Mouse (Mus musculus) cerebellum, postnatal 10 days (tissue): Measurements from ENCODE around the gene Ebi3.

Experiments used
- DNase-seq, 2 experiments: peaks; one replicate each; pipeline ENCODE4 v3.0.0; 2021; ENCODE audit warnings: mixed read lengths in 2 of 2

Gene Ebi3

DNA sequence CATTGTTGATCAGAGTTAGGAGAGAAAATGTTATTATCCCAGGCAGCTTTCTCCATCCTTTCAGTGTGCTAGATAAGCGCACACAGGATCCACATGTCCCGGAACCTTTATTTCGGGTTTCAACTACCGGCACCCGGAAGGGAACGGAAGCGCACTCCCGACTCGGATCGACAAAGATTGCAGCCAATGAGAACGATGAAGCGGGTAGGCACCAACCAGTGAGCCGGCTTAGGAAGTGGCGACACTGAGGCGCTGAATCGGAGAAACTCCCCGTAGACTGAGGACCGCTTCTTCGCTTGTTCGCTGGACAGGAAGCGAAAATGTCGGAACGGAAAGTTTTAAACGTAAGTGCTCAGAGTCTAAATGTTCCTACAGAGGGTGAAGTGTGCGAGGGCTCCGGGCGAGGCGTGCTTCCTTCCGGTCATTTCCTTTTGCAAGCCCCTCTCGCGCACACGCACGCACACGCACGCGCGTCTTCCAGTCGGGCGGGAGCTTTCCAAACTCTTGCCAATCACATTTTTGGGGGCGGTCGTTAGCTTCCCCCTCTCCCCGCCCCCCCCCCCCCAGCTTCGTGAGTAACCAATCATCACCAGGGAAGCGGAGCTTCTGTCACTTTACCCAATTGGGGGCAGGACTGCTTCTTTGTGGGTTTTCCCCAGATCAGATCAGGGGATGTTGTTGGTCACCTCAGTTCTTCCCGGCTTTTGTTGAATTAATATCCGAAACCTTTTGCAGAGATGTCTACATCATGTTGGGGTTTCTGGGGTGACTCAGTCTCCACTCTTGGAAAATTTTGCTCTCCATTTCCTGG, 6.7 kb downstream of the Ebi3 start, which contains the start of gene Yju2:
TSS of gene Yju2 (plus strand) at position 182 of the 811 bp plus-strand sequence.
- peak; percentile 94 to 95 for DNase-seq

DNA sequence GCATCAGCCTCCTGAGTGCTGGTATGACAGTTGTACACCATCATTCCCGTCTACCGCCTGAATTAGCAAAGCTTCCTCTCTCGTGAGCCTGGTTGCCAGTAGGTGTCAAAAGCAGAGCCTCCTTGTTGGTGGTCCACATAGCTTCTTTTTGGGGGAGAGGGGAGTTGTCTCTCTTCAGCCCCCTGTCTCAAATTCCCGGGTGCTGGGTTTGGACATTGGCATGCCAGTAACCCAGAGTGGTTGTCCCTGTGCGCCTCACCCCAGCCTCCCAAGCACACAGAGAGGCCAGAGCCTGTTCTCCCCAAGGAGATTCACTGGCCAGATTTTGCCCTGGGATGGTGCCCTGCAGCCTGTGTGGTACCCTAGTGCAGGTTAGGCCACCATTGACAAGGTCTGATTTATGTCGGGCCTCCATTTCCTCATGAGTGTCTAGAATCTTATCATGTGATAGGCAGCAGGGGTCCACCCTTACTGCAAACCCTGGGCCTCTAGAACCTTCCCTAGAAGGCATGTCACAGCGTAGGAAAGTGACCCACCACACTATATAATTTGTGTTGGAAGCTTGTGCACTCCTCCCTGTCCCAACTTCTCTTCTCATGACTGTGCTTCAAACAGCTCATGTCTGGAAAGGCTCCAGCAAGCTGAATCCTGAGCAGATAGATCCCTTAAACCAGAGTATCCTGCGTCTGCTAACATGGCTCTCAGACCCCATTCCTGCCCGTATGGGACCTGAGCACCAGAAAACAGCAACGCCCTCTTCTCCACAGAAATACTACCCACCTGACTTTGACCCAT, 7.7 kb downstream of the Ebi3 start:
- DNase-seq: no peak

DNA sequence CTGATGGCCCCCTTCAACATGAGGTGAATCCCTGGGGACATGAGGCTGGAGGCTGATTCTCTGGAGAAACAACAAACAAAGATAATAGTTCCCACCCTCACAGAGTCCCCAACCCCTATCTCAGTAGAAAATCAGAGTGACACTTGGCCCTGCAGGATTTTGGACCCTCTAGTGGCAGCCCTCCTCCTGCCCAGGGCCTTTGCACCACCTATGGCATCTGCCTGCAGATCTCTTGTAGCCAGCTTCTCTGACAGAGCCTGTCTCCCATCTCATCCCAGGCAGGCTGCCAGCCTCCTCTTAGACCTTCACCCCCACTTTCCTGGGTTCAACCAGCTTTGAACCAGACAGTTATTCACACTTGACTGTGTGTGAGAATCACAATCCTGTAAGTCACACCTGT, 8.4 kb downstream of the Ebi3 start:
- peak in 1 of 2 experiments; percentile 19 for DNase-seq

DNA sequence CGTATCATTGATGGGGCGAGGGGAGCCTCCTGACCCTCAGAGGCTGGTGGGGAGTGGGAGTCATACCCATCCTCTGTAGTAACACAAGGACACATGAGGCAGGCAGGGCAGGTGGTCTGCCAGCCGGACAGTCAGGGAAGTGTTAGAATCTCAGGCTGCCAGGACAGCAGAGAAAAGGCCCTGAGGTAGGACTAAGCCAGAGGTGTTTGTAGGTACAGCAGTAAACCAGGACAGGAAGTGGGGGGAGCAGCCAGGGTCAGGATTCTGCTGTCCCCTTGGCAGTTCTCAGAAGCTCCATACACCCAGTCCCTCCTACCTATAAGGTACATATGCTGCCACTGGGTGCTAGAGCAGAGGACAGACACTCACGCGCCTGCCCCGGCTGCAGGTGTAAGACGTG, 9.2 kb downstream of the Ebi3 start:
- no peak for DNase-seq

DNA sequence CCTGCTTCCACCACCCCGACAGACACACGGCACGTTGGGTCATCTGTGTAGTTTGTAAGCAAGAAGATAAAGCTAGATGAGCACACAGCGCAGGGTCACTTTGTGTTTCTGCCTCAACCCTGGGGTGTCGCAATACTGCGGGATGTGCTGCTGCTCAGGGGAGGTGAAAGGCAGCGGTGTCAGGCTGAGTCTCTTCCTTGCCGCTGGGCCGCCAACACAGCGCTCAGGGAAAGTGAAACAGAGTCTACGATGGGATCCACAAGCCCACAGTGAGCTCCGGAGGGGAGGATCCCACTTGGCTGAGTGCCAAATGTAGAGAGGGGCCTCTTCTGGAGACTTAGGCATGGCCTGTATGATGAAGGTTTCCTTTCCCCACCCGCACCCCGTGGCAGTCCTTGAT, 10.7 kb downstream of the Ebi3 start:
- peak in 1 of 2 experiments; percentile 5 for DNase-seq

DNA sequence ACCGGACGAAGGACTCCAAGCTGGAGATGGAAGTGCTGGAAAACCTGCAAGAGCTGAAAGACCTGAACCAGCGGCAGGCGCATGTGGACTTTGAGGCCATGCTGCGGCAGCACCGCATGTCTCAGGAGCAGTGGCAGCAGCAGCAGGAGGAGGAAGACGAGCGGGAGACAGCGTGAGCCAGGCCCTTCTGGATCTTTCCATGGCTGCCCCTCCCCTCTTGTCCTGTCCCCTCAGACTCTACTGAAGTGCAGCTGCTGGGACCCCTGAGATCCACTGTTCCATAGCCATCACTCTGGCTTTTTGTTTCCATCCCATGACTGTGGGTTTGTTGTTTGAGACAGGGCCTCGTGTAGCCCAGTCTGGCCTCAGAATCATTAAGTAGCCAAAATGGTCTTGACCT, 12.1 kb downstream of the Ebi3 start:
- DNase-seq: no peak

DNA sequence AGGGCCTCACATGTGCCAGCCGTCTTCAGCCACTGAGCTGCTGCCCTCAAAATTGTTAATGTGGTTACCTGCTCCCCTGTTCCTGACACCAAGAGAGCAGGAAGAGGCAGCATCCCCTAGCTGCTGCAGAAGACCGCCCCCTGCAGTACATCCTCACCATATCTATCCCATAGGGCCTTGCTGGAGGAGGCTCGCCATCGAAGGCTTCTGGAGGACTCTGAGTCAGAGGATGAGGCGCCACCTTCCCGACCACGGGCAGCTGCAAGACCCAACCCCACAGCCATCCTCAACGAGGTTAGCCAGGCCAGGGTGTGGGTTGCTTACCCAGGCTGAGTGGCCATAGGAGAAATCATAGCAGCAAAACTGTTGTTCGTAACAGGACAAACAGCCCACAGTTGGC, 12.6 kb downstream of the Ebi3 start:
- DNase-seq: no peak

DNA sequence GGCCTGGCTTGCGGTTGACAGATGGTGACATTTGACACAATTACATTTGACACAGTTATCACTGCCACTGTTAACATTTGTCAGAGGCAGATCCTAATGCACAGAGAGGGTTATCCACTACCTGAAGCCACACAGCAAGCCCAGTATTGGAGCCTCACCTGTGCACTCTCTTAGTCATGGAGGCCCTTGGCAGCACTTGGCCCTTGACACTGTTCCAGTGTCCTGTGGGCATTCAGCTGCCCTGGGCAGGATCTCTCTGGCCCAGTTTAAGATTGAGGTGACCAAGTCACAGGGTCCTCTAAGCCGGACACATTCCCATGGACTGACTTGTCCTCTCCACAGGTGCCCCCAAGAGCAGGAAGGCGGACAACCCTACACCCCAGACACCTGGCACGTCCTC, 14.7 kb downstream of the Ebi3 start:
- peak in 1 of 2 experiments; percentile 37 for DNase-seq

DNA sequence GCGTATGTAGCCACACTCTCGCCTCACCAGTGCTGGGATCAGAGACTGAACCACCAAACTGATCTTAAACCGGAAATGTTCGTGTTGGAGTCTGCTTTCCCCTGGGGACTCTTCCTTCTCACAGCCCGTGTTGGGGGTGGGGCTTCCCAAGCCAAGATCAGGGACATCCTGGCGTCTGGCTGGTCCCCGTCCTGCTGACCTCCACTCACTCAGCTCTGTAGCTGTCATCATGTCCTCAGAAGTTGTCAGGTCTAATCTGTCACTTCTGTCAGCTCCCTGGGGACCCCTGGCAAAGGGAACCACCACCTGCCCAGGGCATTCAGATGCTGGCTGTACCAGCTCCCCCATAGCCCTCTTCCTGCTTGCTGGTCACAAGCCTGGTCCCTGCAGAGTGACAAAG, 15.8 kb downstream of the Ebi3 start:
- DNase-seq: peak; percentile 63 to 66

DNA sequence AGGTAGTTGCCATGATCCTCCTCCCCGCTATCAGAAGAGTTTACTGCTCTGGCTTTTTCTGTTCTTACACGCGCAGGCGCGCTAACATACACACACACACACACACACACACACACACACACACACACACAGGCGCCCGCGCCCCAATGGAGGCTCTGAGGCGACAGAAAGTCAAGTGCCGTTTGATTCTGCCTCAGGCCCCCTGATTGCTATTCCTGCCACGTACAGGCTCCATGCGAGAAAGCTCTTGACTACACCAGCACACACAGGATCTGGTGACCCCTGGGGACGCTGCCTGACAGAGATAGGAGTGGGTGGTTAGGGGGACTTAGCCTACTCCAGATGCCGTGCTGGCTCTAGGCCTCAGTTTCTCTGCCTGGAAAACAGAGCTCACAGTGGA, 17.1 kb downstream of the Ebi3 start:
- DNase-seq: peak; percentile 78 to 79

DNA sequence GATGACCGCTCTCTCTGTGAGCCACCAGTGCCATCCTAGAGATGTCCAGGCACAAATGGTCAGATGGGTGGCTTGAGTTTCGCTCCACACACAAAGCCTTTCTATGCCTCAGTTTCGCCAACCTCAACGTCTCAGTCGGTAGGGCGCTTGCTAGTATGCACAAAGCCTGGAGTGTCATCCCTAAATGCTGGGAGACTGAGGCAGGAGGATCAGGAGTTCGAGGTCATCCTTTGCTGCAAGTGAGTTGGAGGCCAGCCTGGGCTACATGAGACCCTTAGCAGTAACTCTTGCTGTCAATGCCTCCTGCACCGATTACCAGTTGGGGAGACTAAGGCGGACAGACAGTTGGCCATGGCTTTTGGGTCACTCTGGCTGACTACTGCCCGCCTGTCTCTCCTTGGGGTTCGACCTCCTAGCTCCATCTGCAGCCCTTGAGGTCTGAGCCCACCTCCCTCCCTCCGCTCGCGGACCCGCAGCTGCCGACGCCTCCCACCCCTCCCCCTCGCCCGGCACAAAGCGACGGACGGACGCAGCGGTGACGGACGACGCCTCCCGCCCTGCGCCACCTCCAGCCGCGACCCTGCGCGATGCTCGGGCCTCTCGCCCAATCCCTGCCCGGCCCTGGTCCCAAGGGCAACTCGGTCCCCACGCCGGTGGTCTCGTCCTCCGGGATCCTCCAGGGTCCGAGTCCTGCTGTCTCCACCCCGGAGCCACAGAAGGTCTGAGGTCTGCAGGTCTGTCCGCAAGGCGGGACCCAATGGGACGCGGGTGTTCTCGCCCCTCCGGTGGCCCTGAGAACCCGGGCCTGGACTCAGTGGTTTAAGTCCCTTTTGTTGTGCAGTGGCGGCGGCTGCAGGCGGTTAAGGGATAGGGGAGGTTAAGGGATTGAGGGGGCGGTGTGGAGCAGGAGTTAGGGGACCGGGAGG, 17.8 kb downstream of the Ebi3 start, which contains the start of gene Shd:
TSS of gene Shd (plus strand) at position 502 of the 926 bp plus-strand sequence.
- peak; percentile 87 to 89 for DNase-seq

DNA sequence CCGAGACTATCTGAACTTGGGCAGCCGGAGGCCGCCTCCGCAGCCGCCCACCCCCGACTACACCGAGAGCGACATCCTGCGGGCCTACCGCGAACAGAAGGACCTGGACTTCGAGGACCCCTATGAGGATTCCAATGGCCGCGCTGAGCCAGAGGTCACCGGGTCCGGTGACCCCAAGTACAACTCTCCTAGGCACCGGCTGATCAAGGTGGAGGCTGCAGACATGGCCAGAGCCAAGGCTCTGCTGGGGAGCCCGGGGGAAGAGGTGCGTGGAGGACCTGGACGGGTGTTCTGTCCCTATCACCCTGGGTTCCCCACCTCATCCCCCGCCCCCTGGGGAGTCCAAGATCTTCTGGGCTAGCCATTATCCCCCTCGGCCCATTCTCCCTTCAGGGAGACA, 19.0 kb downstream of the Ebi3 start:
- peak; percentile 48 to 54 for DNase-seq

DNA sequence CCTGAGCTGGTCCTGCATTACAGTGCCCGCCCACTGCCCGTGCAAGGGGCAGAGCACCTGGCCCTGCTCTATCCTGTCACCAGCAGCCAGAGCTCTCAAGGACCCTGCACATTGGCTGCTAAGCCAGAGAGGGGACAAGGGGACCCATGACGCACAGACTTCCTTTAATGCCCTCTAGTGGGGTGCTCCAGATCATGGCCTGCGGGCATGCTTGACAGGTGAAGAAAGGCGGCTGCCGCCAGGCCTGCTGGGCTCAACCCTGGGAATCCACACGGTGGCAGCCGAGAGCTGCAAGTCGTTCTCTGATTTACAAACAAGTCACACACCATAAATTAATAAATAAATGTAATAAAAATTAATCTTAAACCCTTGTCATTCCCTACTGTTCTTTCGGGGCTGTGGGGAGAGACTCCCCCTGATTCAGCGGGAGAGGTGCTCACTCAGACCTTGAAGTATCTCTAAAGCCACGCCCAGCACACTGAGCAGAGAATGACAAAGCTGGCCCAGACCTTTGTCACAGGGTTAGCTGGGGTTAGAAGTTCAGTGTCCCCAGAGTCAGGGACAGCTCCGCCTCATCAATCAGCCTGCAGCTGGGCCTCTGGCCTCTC, 23.9 kb downstream of the Ebi3 start:
- DNase-seq: peak; percentile 92 to 93

DNA sequence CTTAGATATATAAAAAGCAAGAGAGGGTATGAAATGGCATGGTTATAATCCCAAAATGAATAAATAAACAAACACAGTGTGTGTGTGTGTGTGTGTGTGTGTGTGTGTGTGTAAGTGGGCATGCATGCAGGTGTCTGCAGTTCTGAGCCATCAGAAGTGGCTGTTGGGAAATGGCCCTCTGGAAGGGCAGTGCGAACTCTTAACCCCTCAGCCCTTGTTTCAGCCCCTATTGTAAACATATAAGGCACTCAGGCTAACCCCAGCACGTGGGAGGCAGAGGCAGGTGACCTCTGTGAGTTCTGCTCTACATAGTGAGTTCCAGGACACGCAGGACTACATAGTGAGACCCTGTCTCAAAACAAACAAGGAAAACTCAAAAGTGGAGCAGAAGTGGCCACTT, 24.9 kb downstream of the Ebi3 start:
- DNase-seq: no peak

DNA sequence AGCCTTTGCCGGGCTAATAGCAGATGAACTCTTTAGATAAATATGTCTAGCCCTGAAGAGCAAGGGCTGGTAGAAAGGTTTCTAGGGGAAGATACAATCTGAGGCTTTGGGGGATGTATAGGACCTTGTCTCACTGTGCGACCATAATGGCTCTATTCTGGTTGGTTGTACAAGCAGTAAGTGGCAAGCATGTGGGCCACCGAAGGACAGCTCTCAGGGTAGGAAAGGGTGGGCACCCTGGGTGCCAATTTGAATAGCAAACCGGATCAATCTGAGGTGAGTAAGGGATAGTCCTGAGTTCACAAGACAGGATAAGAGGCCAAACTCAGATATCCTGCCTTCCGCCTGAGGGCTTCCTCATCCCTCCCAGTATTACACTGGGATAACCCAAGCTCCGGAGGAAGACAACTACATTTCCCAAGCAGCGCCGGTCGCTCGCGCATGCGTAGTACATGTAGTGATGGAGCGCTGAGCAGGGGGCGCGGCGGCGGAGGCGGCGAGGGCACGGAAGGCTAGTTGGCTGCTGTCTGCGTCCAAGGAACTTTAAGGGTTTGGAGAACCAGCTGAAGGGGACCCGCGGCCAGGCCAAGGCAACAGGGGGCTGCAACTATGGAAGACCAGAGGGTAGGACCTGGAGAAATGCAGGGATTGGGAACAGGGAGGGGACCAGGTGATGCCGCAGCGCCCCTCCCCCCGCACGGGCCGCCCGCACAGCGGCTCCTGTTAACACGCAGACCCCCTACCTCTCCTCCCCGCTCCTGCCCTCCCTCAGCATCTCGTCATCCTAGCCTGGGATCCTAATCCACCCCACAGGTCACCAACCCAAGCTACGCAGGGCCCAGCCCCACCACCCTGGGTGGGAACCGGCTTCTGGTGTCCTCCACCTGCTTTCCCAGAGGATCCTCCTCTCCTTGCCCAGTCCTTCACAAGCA, 33.9 kb downstream of the Ebi3 start, which contains the start of gene Fsd1:
TSS of gene Fsd1 (plus strand) at position 480 of the 932 bp plus-strand sequence.
- DNase-seq: peak; percentile 90 to 94

DNA sequence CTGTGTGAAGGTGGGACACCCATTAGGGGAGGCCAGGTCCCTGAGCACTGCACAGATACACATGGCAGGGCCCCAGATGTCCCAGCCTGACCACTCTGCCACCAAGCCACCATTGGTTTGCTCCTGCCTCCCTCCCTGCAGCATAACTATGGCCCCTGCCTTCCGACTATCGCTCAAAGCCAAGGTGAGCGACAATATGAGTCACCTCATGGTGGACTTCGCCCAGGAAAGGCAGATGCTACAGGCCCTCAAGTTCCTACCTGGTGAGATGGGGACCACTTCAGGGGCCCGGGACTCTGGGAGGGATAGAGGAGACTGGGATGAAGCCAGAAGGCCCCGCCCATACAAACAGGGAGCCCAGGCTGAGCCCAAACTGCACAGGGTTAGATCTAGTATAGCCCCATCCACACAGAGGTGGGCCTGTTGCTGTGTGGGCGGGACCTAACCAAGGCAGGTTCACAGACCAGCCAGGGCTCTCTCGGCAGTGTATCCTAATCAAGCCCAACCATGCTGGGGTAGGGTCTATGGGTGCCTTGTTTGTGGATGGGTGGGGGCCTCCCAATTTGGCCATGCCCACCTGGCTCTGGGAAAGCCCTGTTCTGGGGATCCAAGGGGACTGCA, 37.9 kb downstream of the Ebi3 start:
- DNase-seq: no peak

DNA sequence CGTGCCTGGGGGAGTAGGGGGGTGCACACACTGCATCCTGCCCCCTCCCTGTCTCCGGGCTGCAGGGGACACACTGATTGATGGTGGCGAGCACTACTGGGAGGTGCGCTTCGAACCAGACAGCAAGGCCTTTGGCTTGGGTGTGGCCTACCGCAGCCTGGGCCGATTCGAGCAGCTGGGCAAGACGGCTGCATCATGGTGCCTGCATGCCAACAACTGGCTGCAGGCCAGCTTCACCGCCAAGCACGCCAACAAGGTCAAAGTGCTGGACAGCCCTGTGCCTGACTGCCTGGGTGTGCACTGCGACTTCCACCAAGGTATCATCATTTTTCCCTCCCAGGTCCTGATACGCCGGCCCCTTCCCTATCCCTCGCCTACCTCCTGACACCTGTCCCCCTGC, 43.6 kb downstream of the Ebi3 start:
- DNase-seq: peak in 1 of 2 experiments; percentile 47

DNA sequence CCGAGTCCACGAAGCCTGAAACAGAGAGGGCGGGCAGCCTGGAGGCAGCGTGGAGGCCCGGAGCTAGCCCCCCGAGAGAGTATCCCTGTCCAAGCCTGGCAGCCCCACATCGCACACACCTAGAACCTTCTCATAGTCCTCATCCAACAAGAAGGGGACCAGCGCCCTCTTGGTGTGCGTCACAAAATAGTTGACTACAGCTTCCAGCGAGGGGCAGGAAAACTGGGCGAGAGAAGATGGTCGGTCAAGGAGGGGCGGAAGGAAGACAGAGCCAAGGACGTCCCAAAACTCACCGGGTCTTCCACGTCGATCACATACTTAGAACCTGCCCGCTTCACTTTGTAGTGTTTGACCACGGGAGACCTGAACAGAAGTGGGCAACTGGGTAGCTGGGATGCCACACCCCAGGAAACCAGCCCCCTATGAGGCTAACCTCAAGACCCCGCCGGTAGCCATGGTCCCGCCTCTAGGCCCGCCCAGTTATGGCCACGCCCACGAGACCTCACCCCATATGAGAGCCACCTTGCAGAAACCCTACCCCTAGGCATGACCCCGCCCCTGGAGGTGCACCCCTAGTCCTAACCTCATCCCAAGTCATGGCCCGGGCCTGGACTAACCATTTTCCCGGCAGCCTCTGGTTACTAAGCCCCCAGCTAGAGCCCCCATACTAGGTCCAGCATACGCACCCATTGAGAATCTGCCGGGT, 47.5 kb downstream of the Ebi3 start:
- DNase-seq: no peak

DNA sequence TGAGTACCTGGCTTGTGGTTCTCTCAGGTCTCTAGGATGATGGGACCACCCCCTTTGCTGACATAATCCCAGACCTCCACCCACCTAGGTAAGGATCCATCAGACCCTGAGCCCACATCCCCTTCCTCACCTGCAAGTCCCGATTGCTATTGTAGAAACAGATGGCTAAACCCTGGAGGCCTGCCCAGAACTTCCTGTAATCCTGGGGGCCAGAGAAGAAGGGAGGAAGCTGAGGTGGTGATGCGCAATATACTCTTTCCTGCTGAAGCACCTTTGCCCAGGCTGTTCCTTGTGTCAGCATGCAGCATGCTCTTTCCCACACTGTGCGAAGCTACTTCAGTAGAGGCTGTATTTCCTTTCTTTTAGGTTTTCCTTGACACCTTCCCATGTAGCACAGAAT, 50.6 kb downstream of the Ebi3 start:
- peak in 1 of 2 experiments; percentile 29 for DNase-seq
